Mouse (Mus musculus): ENCODE data around the gene Aipl1. TPM values are rescaled to one million over a fixed set of nuclear protein-coding genes. Genes with fewer than 3 reads are reported as not detected.
A peak's percentile ranks its signal among the peaks of the same experiment; 100 is the strongest.

The Aipl1 gene
- polyA plus RNA-seq (2015; fragmentation: Nextera tagmentation; extraction: Ambion mirVana): 0.27 and 0.41 TPM in 2 replicates

DNA sequence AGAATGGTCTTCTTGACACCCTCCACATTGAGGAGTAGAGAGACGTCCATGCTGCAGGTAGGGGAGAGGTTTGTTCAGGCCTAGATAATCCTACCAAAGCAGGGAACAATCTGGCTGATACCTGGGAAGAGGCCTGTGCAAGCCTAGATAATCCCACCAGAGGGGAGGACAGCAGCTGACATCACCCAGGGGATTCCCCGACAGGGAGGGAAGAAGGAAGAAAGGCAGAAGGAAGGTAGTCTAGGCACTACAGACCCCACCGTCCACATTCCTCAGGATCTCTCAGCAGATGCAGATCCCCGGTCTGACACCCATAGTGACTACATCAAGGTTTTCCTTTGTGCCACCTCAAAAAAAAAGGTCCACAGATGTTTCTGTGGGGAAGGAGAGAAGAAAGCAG is at the start of gene Aipl1:
TSS of gene Aipl1 (minus strand) at position 101 of the 400 bp plus-strand sequence.
- H3K4me3 ChIP-seq (ENCODE audit: low read length): no peak within 1 kb of the TSS
- no peak within 1 kb of the TSS for H3K27ac ChIP-seq (ENCODE audit: low read depth, low read length)
- H3K9me3 ChIP-seq (ENCODE audit: control insufficient read depth, low read length): no peaks in the 10 kb centered on the region
- peaks cover 20% of the 10 kb centered on the region for H3K4me1 ChIP-seq (ENCODE audit: control insufficient read depth, insufficient read depth, low read depth, low read length)
- no peaks in the 10 kb centered on the region for H3K27me3 ChIP-seq (replicated peaks; ENCODE audit: control insufficient read depth, insufficient read depth, low read length)
- ATAC-seq: no peak
- no peaks in the 10 kb centered on the region for H3K36me3 ChIP-seq (ENCODE audit: control insufficient read depth, insufficient read depth, low read length)
- H3K9ac ChIP-seq (ENCODE audit: low read depth, low read length): no peak within 1 kb of the TSS
- H3K4me2 ChIP-seq (ENCODE audit: low read length): no peak within 1 kb of the TSS
- WGBS: 68% methylated on average over 4 of the region's 4 CpGs

GRCm38 (mm10) chr11:72086251-72087046 is 49.1 kb upstream of the Aipl1 start:
- no peak overlapping the region for H3K4me2 ChIP-seq (ENCODE audit: low read length)
- H3K9ac ChIP-seq (ENCODE audit: low read depth, low read length): peak overlapping the region; percentile 24; the same call in 1 of the 2 replicates
- peak; percentile 83 for ATAC-seq
- H3K4me3 ChIP-seq (ENCODE audit: low read length): no peak overlapping the region
- H3K27ac ChIP-seq (ENCODE audit: low read depth, low read length): peak overlapping the region; percentile 82
- H3K36me3 ChIP-seq (ENCODE audit: control insufficient read depth, insufficient read depth, low read length): no peaks in the 10 kb centered on the region
- H3K9me3 ChIP-seq (ENCODE audit: control insufficient read depth, low read length): no peaks in the 10 kb centered on the region
- WGBS: 28% methylated on average over 11 of the region's 11 CpGs
- H3K27me3 ChIP-seq (replicated peaks; ENCODE audit: control insufficient read depth, insufficient read depth, low read length): no peaks in the 10 kb centered on the region
- peaks cover 14% of the 10 kb centered on the region for H3K4me1 ChIP-seq (ENCODE audit: control insufficient read depth, insufficient read depth, low read depth, low read length)

GRCm38 (mm10) chr11:72084337-72084736 is 47.0 kb upstream of the Aipl1 start:
- H3K4me2 ChIP-seq (ENCODE audit: low read length): no peak overlapping the region
- 94% methylated on average over 15 of the region's 15 CpGs for WGBS
- H3K9ac ChIP-seq (ENCODE audit: low read depth, low read length): no peak overlapping the region
- no peak overlapping the region for H3K4me3 ChIP-seq (ENCODE audit: low read length)
- H3K36me3 ChIP-seq (ENCODE audit: control insufficient read depth, insufficient read depth, low read length): no peaks in the 10 kb centered on the region
- peaks cover 14% of the 10 kb centered on the region for H3K4me1 ChIP-seq (ENCODE audit: control insufficient read depth, insufficient read depth, low read depth, low read length)
- no peak overlapping the region for H3K27ac ChIP-seq (ENCODE audit: low read depth, low read length)
- no peaks in the 10 kb centered on the region for H3K9me3 ChIP-seq (ENCODE audit: control insufficient read depth, low read length)
- no peaks in the 10 kb centered on the region for H3K27me3 ChIP-seq (replicated peaks; ENCODE audit: control insufficient read depth, insufficient read depth, low read length)
- ATAC-seq: no peak

- Histone ChIP-seq H3K4me2 (ENCODE audit: low read length) (no peak overlapping the region), H3K36me3 (ENCODE audit: control insufficient read depth, insufficient read depth, low read length) (no peaks in the 10 kb centered on the region), H3K27ac (ENCODE audit: low read depth, low read length) (no peak overlapping the region), H3K9ac (ENCODE audit: low read depth, low read length) (no peak overlapping the region), H3K4me1 (ENCODE audit: control insufficient read depth, insufficient read depth, low read depth, low read length) (peaks cover 13% of the 10 kb centered on the region), H3K9me3 (ENCODE audit: control insufficient read depth, low read length) (no peaks in the 10 kb centered on the region), H3K4me3 (ENCODE audit: low read length) (no peak overlapping the region), H3K27me3 (replicated peaks; ENCODE audit: control insufficient read depth, insufficient read depth, low read length) (no peaks in the 10 kb centered on the region)
- no peak for ATAC-seq
- 94% methylated on average over 4 of the region's 4 CpGs for WGBS
Measured at GRCm38 (mm10) chr11:72082601-72083000, 45.3 kb upstream of the Aipl1 start.

DNA sequence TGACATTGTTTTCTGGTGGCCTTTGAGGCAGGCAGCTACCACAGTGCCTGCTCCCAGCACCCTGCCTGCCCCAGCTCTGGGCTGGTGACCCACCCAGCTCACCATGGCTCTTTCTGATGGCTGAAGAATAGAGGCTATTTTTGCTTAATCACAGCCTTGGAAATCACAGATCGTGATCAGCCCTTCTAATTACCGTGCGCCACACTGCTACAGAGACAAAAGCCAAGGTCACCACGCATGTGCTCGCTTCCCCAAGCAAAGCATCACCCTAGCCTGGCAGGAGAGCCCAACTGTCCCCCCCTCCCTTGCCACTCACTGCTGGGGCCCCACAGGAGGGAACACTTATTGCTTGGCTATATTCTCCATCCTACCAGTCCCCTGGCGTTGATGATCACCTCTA is 43.2 kb upstream of the Aipl1 start:
- Histone ChIP-seq H3K9me3 (ENCODE audit: control insufficient read depth, low read length) (no peaks in the 10 kb centered on the region), H3K9ac (ENCODE audit: low read depth, low read length) (no peak overlapping the region), H3K4me1 (ENCODE audit: control insufficient read depth, insufficient read depth, low read depth, low read length) (no peaks in the 10 kb centered on the region), H3K36me3 (ENCODE audit: control insufficient read depth, insufficient read depth, low read length) (no peaks in the 10 kb centered on the region), H3K27me3 (replicated peaks; ENCODE audit: control insufficient read depth, insufficient read depth, low read length) (no peaks in the 10 kb centered on the region), H3K4me3 (ENCODE audit: low read length) (no peak overlapping the region), H3K4me2 (ENCODE audit: low read length) (no peak overlapping the region), H3K27ac (ENCODE audit: low read depth, low read length) (no peak overlapping the region)
- WGBS: 62% methylated on average over 6 of the region's 6 CpGs
- ATAC-seq: no peak

DNA sequence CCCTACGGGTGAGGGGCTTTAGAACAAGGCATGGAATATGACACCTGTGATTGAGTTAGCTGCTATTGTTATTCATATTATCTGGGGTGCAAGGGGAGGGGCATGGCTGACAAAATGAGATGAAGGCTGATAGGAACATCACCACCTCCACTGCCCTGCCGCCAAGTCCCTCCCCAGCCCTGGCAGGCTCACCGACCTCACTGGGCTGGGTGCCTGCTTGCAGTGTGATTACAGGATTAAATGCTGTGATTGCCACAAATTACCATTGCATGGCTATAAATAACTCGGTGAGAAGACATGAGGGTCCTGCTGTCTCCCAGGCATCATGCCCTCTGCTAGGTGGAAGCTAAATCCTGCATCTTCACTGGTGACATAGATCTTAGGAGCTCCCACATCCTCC is 41.3 kb upstream of the Aipl1 start:
- no peak overlapping the region for H3K9ac ChIP-seq (ENCODE audit: low read depth, low read length)
- H3K4me1 ChIP-seq (ENCODE audit: control insufficient read depth, insufficient read depth, low read depth, low read length): no peaks in the 10 kb centered on the region
- H3K27me3 ChIP-seq (replicated peaks; ENCODE audit: control insufficient read depth, insufficient read depth, low read length): no peaks in the 10 kb centered on the region
- whole genome bisulfite sequencing: 34% methylated on average over 4 of the region's 4 CpGs
- no peaks in the 10 kb centered on the region for H3K9me3 ChIP-seq (ENCODE audit: control insufficient read depth, low read length)
- H3K4me2 ChIP-seq (ENCODE audit: low read length): no peak overlapping the region
- H3K27ac ChIP-seq (ENCODE audit: low read depth, low read length): no peak overlapping the region
- no peaks in the 10 kb centered on the region for H3K36me3 ChIP-seq (ENCODE audit: control insufficient read depth, insufficient read depth, low read length)
- ATAC-seq: no peak
- no peak overlapping the region for H3K4me3 ChIP-seq (ENCODE audit: low read length)

GRCm38 (mm10) chr11:72078056-72078455 is 40.7 kb upstream of the Aipl1 start:
- Histone ChIP-seq H3K9ac (ENCODE audit: low read depth, low read length) (no peak overlapping the region), H3K4me1 (ENCODE audit: control insufficient read depth, insufficient read depth, low read depth, low read length) (no peaks in the 10 kb centered on the region), H3K27ac (ENCODE audit: low read depth, low read length) (no peak overlapping the region), H3K4me2 (ENCODE audit: low read length) (no peak overlapping the region), H3K9me3 (ENCODE audit: control insufficient read depth, low read length) (no peaks in the 10 kb centered on the region), H3K36me3 (ENCODE audit: control insufficient read depth, insufficient read depth, low read length) (no peaks in the 10 kb centered on the region), H3K27me3 (replicated peaks; ENCODE audit: control insufficient read depth, insufficient read depth, low read length) (no peaks in the 10 kb centered on the region), H3K4me3 (ENCODE audit: low read length) (no peak overlapping the region)
- 34% methylated on average over 3 of the region's 3 CpGs for WGBS
- ATAC-seq: no peak

- 89% methylated on average over 13 of the region's 13 CpGs for WGBS
- H3K36me3 ChIP-seq (ENCODE audit: control insufficient read depth, insufficient read depth, low read length): no peaks in the 10 kb centered on the region
- H3K4me2 ChIP-seq (ENCODE audit: low read length): no peak overlapping the region
- H3K9me3 ChIP-seq (ENCODE audit: control insufficient read depth, low read length): no peaks in the 10 kb centered on the region
- H3K4me1 ChIP-seq (ENCODE audit: control insufficient read depth, insufficient read depth, low read depth, low read length): no peaks in the 10 kb centered on the region; the same call in 1 of the 2 replicates
- no peak overlapping the region for H3K9ac ChIP-seq (ENCODE audit: low read depth, low read length)
- no peak overlapping the region for H3K4me3 ChIP-seq (ENCODE audit: low read length)
- no peaks in the 10 kb centered on the region for H3K27me3 ChIP-seq (replicated peaks; ENCODE audit: control insufficient read depth, insufficient read depth, low read length)
- H3K27ac ChIP-seq (ENCODE audit: low read depth, low read length): no peak overlapping the region
- ATAC-seq: no peak
Measured at GRCm38 (mm10) chr11:72074230-72074629, 36.9 kb upstream of the Aipl1 start.

GRCm38 (mm10) chr11:72072331-72072905 is 35.1 kb upstream of the Aipl1 start:
- H3K27me3 ChIP-seq (replicated peaks; ENCODE audit: control insufficient read depth, insufficient read depth, low read length): no peaks in the 10 kb centered on the region
- no peak overlapping the region for H3K9ac ChIP-seq (ENCODE audit: low read depth, low read length)
- H3K4me2 ChIP-seq (ENCODE audit: low read length): no peak overlapping the region
- no peak overlapping the region for H3K27ac ChIP-seq (ENCODE audit: low read depth, low read length)
- no peak overlapping the region for H3K4me3 ChIP-seq (ENCODE audit: low read length)
- ATAC-seq: no peak
- H3K9me3 ChIP-seq (ENCODE audit: control insufficient read depth, low read length): no peaks in the 10 kb centered on the region
- WGBS: 31% methylated on average over 6 of the region's 6 CpGs
- peaks cover 2% of the 10 kb centered on the region; the same call in 1 of the 2 replicates for H3K4me1 ChIP-seq (ENCODE audit: control insufficient read depth, insufficient read depth, low read depth, low read length)
- no peaks in the 10 kb centered on the region for H3K36me3 ChIP-seq (ENCODE audit: control insufficient read depth, insufficient read depth, low read length)

Data from hindbrain, embryonic 16.5 days (tissue).